ENCODE assay signal across 8 mouse cellular contexts in genomic region chr6:115694441-115694842, GRCm38 (mm10). TPM values are rescaled to one million over a fixed set of nuclear protein-coding genes. Genes with fewer than 3 reads are reported as not detected.
DNase-seq lines count a peak whose midpoint lies in the region; ATAC-seq and TF ChIP-seq lines count a peak whose summit lies in the region.

No protein-coding gene starts in this region.

- no peaks in the 10 kb centered on the region; the same call in 1 of the 2 replicates for H3K9me3 ChIP-seq in liver, postnatal 0 days (ENCODE audit: low read length)
- no peaks in the 10 kb centered on the region for H3K9me3 ChIP-seq in liver, embryonic 11.5 days (ENCODE audit: control insufficient read depth, low read length)

- no peak overlapping the region for H3K4me2 ChIP-seq in liver, postnatal 0 days (ENCODE audit: low read depth, low read length)
- no peak overlapping the region for H3K4me2 ChIP-seq in liver, embryonic 11.5 days

- H3K27ac ChIP-seq in liver, postnatal 0 days (ENCODE audit: low read depth), result 0 out of 2 replicates have a peak overlapping the region, but pooled peaks have one; percentile 16
- H3K27ac ChIP-seq in liver, embryonic 11.5 days (ENCODE audit: low read depth, low read length), result no peak overlapping the region

- no peaks in the 10 kb centered on the region for H3K36me3 ChIP-seq in liver, postnatal 0 days (replicated peaks; ENCODE audit: insufficient read depth, low read length)
- H3K36me3 ChIP-seq in liver, embryonic 11.5 days (ENCODE audit: control insufficient read depth, insufficient read depth, low read length), result no peaks in the 10 kb centered on the region

- 47% methylated on average over 9 of the region's 9 CpGs for WGBS in liver, postnatal 0 days (ENCODE audit: insufficient replicate concordance)
- 55% methylated on average over 9 of the region's 9 CpGs for WGBS in liver, embryonic 11.5 days

- H3K27me3 ChIP-seq in liver, postnatal 0 days (ENCODE audit: insufficient read depth, low read length), result no peaks in the 10 kb centered on the region
- H3K27me3 ChIP-seq in liver, embryonic 11.5 days (replicated peaks; ENCODE audit: control insufficient read depth, insufficient read depth, low read length), result no peaks in the 10 kb centered on the region

- no peak for ATAC-seq in liver, postnatal 0 days
- ATAC-seq in liver, embryonic 11.5 days (replicated peaks; ENCODE audit: low FRiP score), result no peak

- no peak for TF ChIP-seq EP300 in liver, postnatal 0 days (IDR thresholded peaks at IDR 0.05; ENCODE audit: low read depth)

- H3K4me1 ChIP-seq in liver, postnatal 0 days (ENCODE audit: insufficient read depth), result peaks cover 7% of the 10 kb centered on the region
- no peaks in the 10 kb centered on the region; the same call in 1 of the 2 replicates for H3K4me1 ChIP-seq in liver, embryonic 11.5 days (replicated peaks; ENCODE audit: control insufficient read depth, insufficient read depth, low read length)

- DNase-seq in liver, postnatal 0 days, result no peak
- no peak for DNase-seq in liver, embryonic 11.5 days (ENCODE audit: low spot score)
- DNase-seq in frontal cortex, adult 2 months (ENCODE audit: extremely low spot score in 1 of 2, low spot score in 1 of 2), result peak; percentile 44 to 51
- peak; percentile 69 for DNase-seq in heart, postnatal 4 days
- DNase-seq in skeletal muscle tissue, adult 2 months (ENCODE audit: low read depth, low spot score), result peak; percentile 89
- DNase-seq in embryo, embryonic 9.5 days (ENCODE audit: extremely low spot score), result no peak
- DNase-seq in ovary, postnatal 14 days (ENCODE audit: low spot score), result no peak
- DNase-seq in layer of hippocampus, adult 8-10 months (ENCODE audit: low spot score in 2 of 2), result no peak

- H3K9ac ChIP-seq in liver, postnatal 0 days (replicated peaks), result no peak overlapping the region
- no peak overlapping the region for H3K9ac ChIP-seq in liver, embryonic 11.5 days (ENCODE audit: low read depth, low read length)

- no peak for TF ChIP-seq CTCF in liver, postnatal 0 days (IDR thresholded peaks at IDR 0.05; ENCODE audit: low read depth)

- no peak overlapping the region for H3K4me3 ChIP-seq in liver, postnatal 0 days (ENCODE audit: low read depth, low read length)
- H3K4me3 ChIP-seq in liver, embryonic 11.5 days (ENCODE audit: low read depth, low read length), result no peak overlapping the region

RNA-seq across cellular contexts. Expression of gene Raf1, which starts 18.0 kb away (rescaled TPM):
- 39.6 and 43.5 TPM in 2 replicates for polyA plus RNA-seq in liver, postnatal 0 days (2015; fragmentation: Nextera tagmentation; extraction: Ambion mirVana)
- polyA plus RNA-seq in liver, embryonic 11.5 days (2014; fragmentation: Nextera tagmentation; extraction: Ambion mirVana), result 70.1 and 70.7 TPM in 2 replicates
- polyA plus RNA-seq in frontal cortex, adult 2 months (2012; rRNA removed), result 143 and 144 TPM in 2 replicates
- 100 to 1,000 TPM; 128 to 142 TPM for total RNA-seq in heart, postnatal 4 days (2021)
- total RNA-seq in layer of hippocampus, adult 8-10 months (2022), result 100 to 1,000 TPM in 1 of 4 experiments, 10 to 100 TPM in 3; 78.9 to 102 (median 84.5) TPM

Comparison
In these comparisons a context has a peak if more than half of its experiments do, and no peak if none do; other contexts are left out.
1. DNase-seq: peak in frontal cortex, adult 2 months (2 of 2), heart, postnatal 4 days (single experiment) and skeletal muscle tissue, adult 2 months (single experiment); none in liver, postnatal 0 days (single experiment), liver, embryonic 11.5 days (single experiment), embryo, embryonic 9.5 days (single experiment), ovary, postnatal 14 days (single experiment) and layer of hippocampus, adult 8-10 months (0 of 2).